Mouse (Mus musculus): ENCODE data around the gene C1ql3.

Gene C1ql3

GRCm38 (mm10) chr2:13011472-13011871 is at the start of gene C1ql3:
Gene C1ql3 (minus strand): TSS chr2:13011806.
- DNase-seq (ENCODE audit: extremely low read depth, insufficient read length, low spot score) = no peak

DNA sequence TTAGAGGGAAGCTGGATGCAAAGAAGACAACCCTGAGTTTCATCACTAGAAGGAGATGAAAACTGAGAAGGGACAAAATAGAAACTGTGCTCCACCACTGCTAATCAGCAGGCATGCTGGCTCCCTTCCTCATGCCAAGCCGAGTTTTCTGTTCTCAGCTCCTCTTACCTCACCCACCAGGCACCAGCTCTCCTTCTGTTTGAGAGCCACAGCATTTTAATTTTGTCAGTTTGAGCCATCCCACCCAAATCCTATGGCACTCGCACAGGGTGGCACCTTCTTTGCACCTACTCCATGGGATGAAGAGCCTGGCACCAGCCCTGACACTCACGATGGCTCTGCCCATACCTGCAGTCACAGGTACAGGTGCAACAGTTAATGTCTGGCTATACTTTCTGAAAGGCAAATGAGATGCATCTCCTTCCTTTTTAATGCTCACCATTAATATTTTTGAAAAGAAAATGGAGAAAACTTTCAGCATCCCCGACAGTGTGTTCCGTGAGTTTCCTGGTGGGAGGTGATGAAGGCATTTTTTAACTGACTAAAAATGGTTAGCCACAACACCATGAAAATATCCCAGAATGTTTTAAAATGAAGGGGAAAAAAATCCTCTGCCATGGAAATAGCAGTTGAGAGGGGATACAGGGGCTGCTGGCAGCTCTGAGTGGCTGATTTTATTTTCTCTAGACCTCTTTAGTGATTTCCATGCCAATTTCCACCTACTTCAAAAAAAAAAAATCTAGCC is 49.0 kb upstream of the C1ql3 start:
- DNase-seq (ENCODE audit: extremely low read depth, insufficient read length, low spot score) = no peak

DNA sequence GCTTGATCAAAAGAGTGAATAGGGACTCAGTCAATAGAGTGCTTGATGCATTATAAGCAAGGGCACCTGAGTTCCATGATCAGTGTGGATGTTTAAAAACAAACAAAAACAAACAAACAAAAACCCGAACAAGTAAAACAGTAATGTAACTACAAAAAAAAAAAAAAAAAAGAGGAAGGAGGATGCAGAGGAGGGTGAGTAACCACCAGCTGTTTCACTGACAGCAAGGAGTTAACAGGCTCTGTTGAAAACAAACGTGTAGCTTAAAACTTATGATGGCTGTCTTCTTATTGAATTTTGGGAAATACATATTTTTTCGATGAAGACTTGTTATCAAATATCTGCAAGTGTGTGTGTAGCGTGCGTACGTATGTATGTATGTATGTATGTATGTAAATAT is 37.0 kb upstream of the C1ql3 start:
- no peak for DNase-seq (ENCODE audit: extremely low read depth, insufficient read length, low spot score)

- no peak for DNase-seq (ENCODE audit: extremely low read depth, insufficient read length, low spot score)
Measured at GRCm38 (mm10) chr2:13044555-13044954, 32.9 kb upstream of the C1ql3 start.

GRCm38 (mm10) chr2:13039785-13040184 is 28.2 kb upstream of the C1ql3 start:
- no peak for DNase-seq (ENCODE audit: extremely low read depth, insufficient read length, low spot score)

DNA sequence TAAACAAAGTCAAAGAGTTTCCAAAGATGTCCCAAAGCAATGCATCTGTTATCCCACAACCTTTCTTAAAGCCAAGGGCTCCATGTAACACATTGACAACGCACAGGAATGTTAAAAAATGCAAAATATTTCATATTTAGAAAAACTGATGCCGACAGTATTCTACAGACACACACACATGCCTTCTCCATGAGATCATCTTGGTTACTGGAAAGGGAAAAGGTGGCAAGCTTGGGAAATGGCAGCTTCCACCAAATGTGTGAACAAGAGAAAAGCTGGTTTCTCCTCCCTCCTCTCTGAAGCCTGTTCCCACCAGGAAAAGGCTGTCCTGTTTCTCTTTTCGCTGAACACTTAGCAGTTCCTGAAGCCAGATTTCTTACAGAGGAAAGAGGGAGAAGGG is 27.2 kb upstream of the C1ql3 start:
- DNase-seq (ENCODE audit: extremely low read depth, insufficient read length, low spot score) = peak; percentile 8

DNA sequence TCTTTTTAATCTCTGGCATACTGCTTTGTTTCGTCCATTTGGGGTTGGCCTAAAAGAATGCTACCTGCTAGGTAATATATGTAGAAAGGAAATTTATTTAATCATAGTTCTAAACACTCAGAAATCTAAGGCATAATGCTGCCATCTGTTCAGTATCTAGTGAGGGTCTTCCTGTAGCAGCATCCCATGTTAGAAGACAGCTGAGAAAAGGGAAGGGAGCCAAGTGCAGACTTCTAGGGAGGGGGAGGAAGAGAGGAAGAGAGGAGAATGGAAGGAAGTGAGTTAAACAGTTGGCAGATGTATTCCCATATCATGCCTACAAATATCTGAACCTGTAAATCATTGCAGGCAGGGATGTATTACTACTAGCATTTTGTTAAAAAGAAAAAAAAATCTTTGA is 7.3 kb upstream of the C1ql3 start:
- DNase-seq (ENCODE audit: extremely low read depth, insufficient read length, low spot score) = no peak

DNA sequence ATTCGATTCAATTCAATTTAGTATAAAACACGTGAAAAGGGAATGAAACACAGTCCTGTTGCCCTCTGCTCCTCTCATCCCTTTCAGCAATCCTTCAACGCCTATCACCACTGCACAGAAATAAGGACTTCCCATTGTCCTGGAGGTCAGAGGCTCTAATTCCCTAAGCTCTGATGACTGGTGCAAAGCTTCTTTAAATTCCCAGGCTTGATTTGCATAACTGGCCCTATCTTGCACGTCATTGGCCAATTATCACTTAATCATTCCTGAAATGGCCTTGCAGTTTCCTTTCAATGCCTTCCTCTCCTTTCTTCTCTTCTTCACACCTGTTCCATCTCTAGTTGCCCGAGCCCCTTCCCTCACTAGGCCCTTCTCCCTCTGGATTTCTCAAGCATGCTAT is 6.8 kb upstream of the C1ql3 start:
- DNase-seq (ENCODE audit: extremely low read depth, insufficient read length, low spot score) = no peak

- DNase-seq (ENCODE audit: extremely low read depth, insufficient read length, low spot score) = no peak
Measured at GRCm38 (mm10) chr2:13011973-13012372, 367 bp upstream of the C1ql3 start.

DNA sequence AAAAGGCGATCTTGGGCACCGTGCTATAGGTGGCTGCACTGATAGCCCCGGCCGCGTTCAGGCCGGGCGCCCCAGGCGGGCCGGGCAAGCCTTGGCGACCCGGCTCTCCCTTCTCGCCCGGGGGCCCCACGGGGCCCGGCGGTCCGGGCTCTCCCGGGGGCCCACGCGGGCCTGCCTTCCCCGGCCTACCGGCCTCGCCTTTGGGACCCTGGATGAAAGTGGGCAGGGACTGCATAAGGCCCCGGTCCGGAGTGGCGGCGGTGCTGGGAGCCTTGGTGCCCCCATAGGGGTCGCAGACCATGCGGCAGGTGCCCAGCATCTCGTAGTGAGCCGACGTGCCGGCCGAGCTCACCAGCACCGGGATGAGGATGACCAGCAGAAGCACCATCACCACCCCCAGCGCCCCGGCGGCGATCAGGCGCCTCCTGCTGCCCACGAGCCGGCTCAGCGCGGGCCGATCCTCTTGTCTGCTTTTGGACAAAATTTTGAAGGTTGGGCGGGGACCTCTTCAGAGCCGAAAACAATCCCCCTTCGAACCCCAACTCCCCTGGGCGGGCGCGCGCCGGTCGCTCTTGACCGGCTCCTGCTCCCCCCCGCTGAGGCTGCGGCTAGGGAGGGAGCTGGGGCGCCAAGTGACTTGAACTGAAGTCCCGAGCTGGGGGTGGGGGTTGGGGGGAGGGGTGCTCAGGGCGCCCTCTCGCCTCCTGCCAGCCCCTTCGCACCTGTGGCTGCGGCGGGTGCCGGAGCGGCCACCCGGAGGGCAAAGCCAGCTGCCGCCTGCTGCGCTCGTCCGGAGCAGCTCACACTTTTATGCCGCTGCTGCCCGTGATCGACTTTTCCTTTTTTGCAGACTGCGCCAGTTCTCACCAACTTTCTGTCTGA is 905 bp downstream of the C1ql3 start:
- DNase-seq (ENCODE audit: extremely low read depth, insufficient read length, low spot score) = peak; percentile 5

- DNase-seq (ENCODE audit: extremely low read depth, insufficient read length, low spot score) = peak; percentile 3
Measured at GRCm38 (mm10) chr2:13010030-13010459, 1.6 kb downstream of the C1ql3 start.

DNA sequence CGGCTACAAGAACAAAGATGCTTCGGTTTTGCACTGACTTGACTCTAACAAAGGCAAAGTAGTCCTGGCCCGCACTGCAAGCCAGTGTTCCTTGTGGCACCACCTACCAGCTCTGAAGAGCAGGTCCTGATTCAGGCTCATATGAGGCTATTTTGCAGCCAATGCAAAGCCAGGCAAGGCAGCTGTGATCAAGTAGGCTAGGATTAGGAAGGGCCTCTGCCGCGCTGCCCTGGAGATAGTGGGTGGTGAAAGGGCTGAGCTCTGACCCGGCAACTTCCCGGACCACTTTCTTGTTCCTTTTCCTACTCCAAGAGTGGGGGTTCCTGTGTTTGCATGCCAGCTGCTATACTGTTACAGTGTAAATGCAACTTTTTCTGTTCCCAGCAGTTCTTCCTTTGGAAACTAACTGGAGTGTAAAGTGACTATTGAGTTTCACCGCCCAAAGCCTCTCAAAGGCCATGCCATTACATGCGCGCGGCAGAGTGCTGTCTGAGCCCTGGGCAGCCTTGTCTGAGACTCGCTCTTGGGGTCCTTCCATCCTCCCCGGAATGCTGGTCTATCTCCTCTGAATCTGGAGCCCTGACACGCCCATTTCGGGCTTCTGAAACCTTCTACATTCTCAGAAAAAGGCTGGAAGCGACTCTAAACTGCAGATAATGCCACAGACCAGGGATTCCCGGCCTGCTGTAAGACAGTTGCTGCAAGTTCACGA is 2.2 kb downstream of the C1ql3 start:
- no peak for DNase-seq (ENCODE audit: extremely low read depth, insufficient read length, low spot score)

DNA sequence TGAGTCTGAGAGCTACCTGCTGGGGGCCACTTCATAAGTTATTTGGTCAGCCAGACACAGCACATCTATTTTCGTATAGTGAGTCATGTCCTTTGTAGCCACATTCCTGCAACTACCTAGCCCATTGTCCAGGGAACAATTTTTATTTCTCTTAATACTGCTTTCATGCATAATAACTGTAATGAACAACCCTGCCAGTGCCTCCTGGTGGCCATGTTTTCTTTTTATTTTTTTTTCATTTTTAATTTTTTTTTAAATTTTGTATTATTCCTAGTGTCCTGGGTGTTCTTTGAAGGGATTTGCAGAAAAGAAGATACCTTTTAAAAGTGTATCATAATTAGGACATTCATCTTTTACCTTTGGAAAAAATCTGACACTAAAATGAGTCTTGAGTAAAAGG is 3.2 kb downstream of the C1ql3 start:
- no peak for DNase-seq (ENCODE audit: extremely low read depth, insufficient read length, low spot score)

GRCm38 (mm10) chr2:13000026-13000425 is 11.6 kb downstream of the C1ql3 start:
- no peak for DNase-seq (ENCODE audit: extremely low read depth, insufficient read length, low spot score)

GRCm38 (mm10) chr2:12984901-12985732 is 26.5 kb downstream of the C1ql3 start:
- no peak for DNase-seq (ENCODE audit: extremely low read depth, insufficient read length, low spot score)

DNA sequence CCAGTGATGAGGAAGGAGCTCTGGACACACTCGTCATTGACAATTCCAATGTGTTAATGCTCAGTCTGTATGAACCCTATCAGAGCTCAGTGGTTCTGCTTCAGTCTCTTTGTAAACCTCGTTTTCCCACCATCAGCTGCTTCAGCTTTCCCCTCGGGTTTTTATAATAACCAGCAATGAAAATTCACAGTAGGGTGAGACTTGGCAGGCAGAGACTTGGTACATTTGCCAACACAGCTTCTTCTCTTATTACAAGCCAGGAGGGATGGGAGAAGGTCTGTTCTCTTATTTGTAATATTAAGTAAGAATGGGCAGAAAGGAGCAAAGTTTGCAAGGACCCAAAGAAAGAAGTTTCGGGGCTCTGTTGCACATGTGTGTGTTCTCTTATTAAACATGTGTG is 32.8 kb downstream of the C1ql3 start:
- DNase-seq (ENCODE audit: extremely low read depth, insufficient read length, low spot score) = no peak

DNA sequence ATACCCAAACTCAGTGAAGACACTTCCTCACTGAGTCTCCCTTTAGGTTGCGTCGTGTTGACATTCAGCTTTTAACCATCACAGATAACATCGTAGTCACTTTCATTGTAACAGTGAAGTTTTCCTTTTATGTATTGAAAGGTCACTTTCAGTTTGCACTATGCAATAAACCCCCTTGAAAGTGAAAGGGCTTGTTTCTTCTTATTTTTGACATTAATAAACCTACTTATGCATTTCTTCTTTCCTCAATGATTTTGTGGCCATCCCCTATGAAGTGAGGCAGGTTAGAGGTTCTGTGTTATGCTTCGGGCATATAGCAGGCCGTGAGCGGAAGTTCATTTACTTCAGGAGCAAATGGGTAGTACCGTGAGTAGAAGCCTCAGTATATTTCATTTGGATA is 34.2 kb downstream of the C1ql3 start:
- DNase-seq (ENCODE audit: extremely low read depth, insufficient read length, low spot score) = no peak

DNA sequence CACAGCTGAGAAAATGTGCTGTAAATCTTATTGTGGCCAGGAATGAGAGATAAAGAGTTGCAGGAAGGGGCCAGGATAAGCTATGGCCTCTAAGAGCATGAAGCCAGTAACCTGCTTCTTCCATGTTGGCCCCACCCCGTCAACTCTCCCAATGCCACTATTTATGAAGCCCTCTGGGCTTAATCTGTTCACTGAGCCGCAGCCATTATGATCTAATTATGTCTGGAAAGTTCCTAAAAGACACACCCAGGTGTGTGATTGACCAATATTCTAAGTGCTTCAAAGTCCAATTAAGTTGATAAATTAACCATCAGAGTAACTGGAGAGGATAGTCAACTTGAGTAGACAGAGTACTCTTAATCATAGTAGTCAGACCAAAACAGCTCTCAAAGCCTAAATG is 37.9 kb downstream of the C1ql3 start:
- no peak for DNase-seq (ENCODE audit: extremely low read depth, insufficient read length, low spot score)

DNA sequence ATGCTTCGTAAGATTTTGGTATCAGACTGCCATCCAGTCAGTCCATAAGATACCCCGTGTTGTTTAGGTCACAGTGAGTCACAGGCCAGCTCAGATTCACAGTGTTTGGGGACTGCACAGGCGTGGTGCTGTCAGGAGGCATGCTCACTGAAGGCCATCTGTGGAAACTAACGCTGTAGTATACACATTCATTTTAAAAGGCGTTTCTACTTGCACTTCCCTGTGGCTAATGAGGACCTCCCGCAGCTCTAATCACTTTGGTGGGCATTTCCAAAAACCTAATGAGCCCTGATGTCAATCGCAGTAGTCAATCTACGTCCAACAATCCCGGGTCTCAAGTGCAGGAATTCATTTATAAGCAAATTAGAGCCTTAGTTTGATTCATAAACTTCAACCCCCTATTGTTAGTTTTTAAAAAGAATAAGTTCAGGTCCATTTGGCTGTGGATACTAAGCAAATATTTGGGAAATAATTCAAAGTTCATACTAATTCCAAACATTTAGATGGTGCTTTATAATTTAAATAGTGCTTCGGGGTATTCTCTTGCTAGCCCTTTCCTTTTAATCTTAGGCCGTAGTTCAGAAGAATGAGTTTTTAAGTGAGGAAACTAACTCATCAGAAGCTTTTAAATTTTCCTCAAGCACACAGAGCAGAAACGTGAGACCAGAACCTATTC is 41.4 kb downstream of the C1ql3 start:
- DNase-seq (ENCODE audit: extremely low read depth, insufficient read length, low spot score) = no peak
